Mouse (Mus musculus): Measurements from ENCODE around the gene Trpv3.
A peak's percentile ranks its signal among the peaks of the same experiment; 100 is the strongest.

Gene Trpv3

DNA sequence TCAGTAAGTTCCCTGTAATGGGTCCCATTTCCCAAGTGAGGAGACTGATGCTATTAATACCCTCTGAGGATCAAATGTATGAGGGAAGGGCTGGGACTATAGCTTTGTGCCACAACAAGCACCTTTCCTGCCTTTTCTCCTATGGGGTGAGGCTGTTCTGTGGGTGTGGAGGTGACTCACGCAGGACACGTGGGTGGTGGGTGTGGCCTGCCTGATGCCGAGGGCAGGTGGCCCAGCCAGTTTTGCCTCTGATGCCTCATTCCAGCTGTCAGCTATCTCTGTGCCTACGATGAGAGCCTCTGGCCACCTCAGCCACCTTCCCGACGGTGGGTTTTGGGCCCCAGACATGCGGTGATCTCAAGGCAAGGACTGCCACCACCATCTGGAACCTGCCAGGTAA is at the start of gene Trpv3:
TSS of gene Trpv3 (plus strand) at position 122 of the 400 bp plus-strand sequence.
- DNase-seq (ENCODE audit: extremely low read depth, insufficient read length, low spot score) = peak; percentile 30

GRCm38 (mm10) chr11:73219671-73220070 is 47.5 kb upstream of the Trpv3 start:
- no peak for DNase-seq (ENCODE audit: extremely low read depth, insufficient read length, low spot score)

DNA sequence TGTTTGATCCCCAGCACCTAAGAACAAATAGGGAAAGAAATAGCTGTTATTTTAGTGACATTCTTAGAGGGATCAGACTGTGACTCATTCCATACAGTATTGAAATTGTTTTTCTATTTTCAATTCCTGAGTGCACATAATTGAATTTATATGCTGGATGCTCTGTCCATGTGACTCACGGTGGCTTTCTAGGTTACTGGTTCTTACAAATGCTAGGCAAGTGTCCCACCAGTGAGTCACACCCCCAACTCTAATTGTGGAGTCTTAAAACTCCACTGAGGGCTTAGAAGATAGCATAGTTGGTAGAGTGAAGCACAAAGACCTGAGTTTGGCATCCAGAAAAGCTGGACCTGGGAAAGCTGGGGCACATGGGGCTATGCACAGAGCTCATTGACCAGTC is 46.5 kb upstream of the Trpv3 start:
- DNase-seq (ENCODE audit: extremely low read depth, insufficient read length, low spot score) = no peak

DNA sequence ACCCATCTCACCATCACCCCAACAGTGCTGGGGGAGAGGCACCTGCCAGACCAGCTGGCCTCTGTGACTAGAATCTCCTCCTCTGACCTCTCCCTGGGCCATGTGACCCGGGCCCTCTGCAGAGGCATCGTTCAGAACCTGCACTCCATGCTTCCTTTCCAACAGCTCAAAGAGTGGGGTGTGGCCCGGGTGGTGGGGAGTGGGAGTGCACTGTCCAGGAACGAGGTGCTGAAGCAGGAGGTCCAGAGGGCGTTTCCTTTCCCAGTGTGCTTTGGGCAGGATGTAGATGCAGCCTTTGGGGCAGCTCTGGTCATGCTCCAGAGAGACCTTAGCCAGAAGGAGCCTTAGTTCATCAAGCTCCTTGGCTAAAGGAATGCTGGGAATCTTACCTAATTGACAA is 44.3 kb upstream of the Trpv3 start:
- DNase-seq (ENCODE audit: extremely low read depth, insufficient read length, low spot score) = no peak

DNA sequence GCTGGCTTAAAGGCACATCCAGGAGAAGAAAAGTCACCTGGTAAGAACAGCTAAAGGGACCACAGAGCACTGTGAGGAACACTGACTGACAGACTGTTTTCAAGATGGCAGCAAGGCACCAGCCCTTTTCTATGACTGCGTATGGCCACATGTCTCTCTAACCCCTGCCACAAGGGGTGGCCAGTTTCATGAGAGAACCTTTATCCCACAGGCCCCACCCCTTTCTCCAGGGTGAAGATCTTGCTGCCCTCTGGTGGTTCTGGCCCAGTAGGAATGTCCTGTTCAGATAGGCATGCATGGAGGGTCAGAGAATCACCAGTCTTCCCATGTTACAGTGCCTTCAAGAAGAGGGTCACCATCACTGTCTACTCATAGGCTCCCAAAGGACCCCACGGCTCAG is 43.2 kb upstream of the Trpv3 start:
- no peak for DNase-seq (ENCODE audit: extremely low read depth, insufficient read length, low spot score)

DNA sequence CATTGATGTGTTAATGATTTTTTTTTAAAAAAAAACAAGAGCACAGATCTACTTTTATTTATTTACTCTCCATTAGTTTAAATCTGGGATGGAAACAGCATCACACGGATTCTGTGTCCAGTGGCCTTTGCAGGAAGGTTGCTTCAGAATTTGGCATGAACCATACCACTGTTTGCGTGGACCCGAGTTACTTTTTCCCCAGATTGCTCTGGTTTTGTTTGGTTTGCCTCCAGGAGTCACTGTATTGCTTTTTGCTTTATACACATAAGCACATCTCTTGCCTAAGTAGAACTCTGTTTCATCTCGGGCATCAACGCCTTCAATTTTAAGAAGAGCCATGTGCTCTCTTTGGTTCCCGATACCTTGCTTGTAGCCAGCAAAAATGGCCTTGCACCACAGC is 41.3 kb upstream of the Trpv3 start:
- DNase-seq (ENCODE audit: extremely low read depth, insufficient read length, low spot score) = no peak

- DNase-seq (ENCODE audit: extremely low read depth, insufficient read length, low spot score) = no peak
Observed at GRCm38 (mm10) chr11:73228881-73229280, 38.3 kb upstream of the Trpv3 start.

DNA sequence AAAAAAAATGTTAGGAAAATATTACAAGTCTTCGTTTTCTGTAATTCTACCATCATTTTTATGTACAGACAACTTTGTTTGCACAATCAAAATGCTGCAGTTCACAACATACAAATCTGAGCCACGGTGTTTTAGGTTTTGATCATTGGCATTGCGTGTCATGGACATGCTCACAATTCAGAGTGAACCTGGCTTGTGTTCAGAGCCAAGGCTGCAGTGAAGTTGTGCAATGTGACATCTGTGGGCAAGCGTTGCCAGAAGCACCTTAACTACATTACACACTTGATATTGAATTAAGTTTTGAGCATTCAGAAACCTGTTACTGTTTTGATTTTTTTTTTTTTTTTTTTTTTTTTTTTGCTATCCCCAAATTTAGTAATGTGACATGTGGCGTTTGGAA is 37.1 kb upstream of the Trpv3 start:
- no peak for DNase-seq (ENCODE audit: extremely low read depth, insufficient read length, low spot score)

- no peak for DNase-seq (ENCODE audit: extremely low read depth, insufficient read length, low spot score)
Observed at GRCm38 (mm10) chr11:73232513-73232912, 34.7 kb upstream of the Trpv3 start.

DNA sequence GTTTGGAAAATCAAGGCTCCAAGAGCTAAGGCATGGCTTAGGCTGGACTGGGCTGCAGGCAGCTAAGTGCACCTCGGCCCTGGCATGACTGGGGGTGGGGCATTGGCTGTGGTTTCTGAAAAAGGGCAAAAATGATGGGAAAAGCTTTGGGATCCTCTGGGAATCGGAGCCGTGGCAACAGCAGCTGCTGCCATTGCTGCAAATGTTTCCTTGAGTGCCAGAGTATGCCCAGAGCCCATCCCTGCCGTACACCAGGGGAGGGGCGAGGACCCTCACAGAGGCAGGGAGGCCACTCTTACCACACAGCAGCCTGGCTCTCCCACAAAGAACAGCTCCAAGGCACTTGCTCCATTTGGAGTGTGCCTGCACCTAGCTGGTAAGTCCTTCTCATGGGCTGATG is 33.2 kb upstream of the Trpv3 start, which contains the start of gene Trpv1:
TSS of gene Trpv1 (plus strand) at position 301 of the 400 bp plus-strand sequence.
- DNase-seq (ENCODE audit: extremely low read depth, insufficient read length, low spot score) = no peak

DNA sequence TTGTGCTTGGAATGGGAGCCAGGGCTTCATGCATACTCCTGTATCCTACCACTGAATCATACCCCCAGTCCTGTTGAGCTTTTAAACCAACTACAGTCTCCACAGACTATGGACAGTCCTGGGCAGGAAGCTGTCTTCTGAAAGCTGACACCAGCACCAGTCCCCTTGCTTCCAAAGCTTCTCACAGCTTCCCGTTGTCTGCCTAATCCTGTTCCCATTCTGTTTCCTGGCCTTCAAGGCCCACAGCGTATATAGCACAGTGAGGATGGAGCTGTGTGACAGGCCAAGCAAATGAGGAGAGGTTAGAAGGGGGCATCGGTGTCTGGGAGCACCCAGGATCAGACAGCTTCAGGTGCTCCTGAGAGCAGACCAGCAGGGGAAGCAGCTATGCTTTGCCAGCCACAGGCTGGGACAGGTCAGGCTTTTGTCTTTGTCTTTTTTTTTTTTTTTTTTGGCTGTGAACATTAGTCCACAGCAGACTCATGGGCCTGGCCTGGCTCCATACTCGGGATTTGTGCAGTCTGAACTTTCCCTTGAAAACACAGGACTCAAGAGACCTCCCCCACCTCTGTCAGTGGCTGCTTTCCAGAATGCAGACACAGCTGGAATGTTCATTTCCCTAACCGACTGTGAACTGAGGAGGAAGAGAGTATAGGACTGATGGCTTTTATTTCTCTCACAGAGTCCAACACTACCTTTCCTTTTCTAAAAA is 31.0 kb upstream of the Trpv3 start:
- DNase-seq (ENCODE audit: extremely low read depth, insufficient read length, low spot score) = no peak

GRCm38 (mm10) chr11:73236731-73237130 is 30.5 kb upstream of the Trpv3 start:
- DNase-seq (ENCODE audit: extremely low read depth, insufficient read length, low spot score) = no peak

GRCm38 (mm10) chr11:73242199-73242598 is 25.0 kb upstream of the Trpv3 start:
- no peak for DNase-seq (ENCODE audit: extremely low read depth, insufficient read length, low spot score)

DNA sequence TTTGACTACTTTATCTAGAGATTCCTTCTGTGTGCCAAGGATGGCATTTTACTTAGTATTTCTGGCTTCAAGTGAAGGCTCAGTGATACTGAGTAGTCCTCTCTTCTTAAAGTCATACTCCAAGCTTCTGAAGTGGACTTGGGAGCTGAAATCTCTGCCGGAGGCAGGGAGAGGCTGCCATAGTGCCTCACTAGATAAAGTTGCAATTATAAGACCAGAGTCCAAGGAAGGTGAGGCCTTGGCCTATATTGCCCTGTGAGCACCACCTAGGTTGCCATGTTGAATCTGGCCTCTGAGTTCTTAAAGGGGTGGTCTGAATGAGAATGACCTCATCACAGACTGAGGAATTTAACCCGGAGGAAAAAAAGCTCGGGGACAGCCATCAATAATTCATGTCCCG is 24.4 kb upstream of the Trpv3 start:
- DNase-seq (ENCODE audit: extremely low read depth, insufficient read length, low spot score) = no peak

DNA sequence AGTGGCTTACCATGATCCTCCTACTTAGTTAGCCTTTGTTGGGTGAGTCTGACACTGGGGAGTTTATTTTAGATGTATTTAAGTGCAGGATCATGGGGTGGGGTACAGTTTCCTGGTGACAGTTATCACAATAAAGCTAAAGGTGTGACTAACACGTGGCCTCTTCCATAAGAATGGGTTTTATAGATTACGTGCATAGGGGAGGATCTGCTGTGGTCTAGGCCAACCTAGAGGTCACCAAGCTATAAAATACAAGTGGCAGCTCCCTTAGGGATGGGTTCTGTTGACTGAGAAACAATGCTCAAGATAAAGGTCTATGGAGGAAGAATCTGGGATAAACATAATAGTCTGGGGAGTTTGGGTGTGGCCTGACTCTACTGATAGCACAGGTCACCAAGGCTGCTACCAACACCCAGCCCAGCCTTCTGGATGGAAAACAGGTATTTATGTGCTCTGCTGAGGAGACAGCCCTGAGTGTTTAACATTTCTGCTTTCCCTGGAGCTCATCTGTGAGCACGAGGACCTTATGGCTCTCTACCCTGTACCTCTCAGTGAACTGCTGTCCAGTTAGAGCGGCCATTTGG is 9.7 kb upstream of the Trpv3 start:
- no peak for DNase-seq (ENCODE audit: extremely low read depth, insufficient read length, low spot score)

GRCm38 (mm10) chr11:73258664-73259063 is 8.5 kb upstream of the Trpv3 start:
- DNase-seq (ENCODE audit: extremely low read depth, insufficient read length, low spot score) = no peak

DNA sequence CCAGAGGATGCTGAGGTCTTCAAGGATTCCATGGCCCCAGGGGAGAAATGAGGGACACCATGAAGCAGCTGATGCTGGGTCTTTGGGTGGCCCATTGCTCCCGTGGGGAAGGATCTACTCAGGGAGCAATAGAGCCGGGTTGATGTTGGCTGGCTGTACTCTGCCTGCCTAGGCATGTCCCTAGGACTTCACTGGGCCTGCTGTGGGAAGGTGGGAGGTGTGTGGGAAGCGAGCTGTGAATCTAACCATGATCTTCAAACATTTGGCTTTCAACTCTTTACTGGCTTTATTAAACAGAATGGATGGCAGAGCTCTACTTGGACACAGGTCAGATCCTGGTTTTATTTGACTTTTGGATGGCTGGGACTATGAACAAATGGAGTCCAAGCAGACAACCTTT is 6.7 kb upstream of the Trpv3 start:
- DNase-seq (ENCODE audit: extremely low read depth, insufficient read length, low spot score) = no peak

GRCm38 (mm10) chr11:73261385-73261784 is 5.8 kb upstream of the Trpv3 start:
- DNase-seq (ENCODE audit: extremely low read depth, insufficient read length, low spot score) = no peak

GRCm38 (mm10) chr11:73274821-73275220 is 7.6 kb downstream of the Trpv3 start:
- DNase-seq (ENCODE audit: extremely low read depth, insufficient read length, low spot score) = no peak

GRCm38 (mm10) chr11:73280710-73281109 is 13.5 kb downstream of the Trpv3 start:
- no peak for DNase-seq (ENCODE audit: extremely low read depth, insufficient read length, low spot score)

GRCm38 (mm10) chr11:73281528-73282027 is 14.4 kb downstream of the Trpv3 start:
- no peak for DNase-seq (ENCODE audit: extremely low read depth, insufficient read length, low spot score)

GRCm38 (mm10) chr11:73283369-73283768 is 16.2 kb downstream of the Trpv3 start:
- no peak for DNase-seq (ENCODE audit: extremely low read depth, insufficient read length, low spot score)
